Mouse (Mus musculus) heart, adult 2 months (tissue): Measurements from ENCODE around the gene Ypel2. TPM values are rescaled to one million over a fixed set of nuclear protein-coding genes. Genes with fewer than 3 reads are reported as not detected.

ENCODE experiments used
- DNase-seq, 2 experiments: peaks; one replicate each; pipeline ENCODE4 v3.0.0; 2021
- H3K27ac ChIP-seq: fragments of 200-600 bp; 2 replicates; pipeline ENCODE4 v1.8.1; 2022
- H3K27me3 ChIP-seq: fragments of 200-500 bp; 2 replicates; pipeline ENCODE4 v1.6.1; 2012; ENCODE audit warnings: mild to moderate bottlenecking, low read length, inconsistent platforms, mixed read lengths; ENCODE audit not compliant: control insufficient read depth, insufficient read depth
- H3K36me3 ChIP-seq: fragments of 200-500 bp; 2 replicates; pipeline ENCODE4 v1.6.1; 2012; ENCODE audit warnings: low read length, inconsistent platforms; ENCODE audit not compliant: control insufficient read depth, insufficient read depth
- H3K4me1 ChIP-seq: fragments of 200-500 bp; 2 replicates; pipeline ENCODE4 v1.6.1; 2011; ENCODE audit warnings: low read length; ENCODE audit not compliant: control insufficient read depth, insufficient read depth
- H3K4me3 ChIP-seq: fragments of 200-600 bp; 2 replicates; pipeline ENCODE4 v1.8.1; 2022
- H3K79me2 ChIP-seq: fragments of 200-500 bp; replicated peaks from 2 replicates; pipeline ENCODE4 v1.6.1; 2012; ENCODE audit warnings: mild to moderate bottlenecking, inconsistent platforms, low read length, moderate library complexity, mixed read lengths; ENCODE audit not compliant: control insufficient read depth, insufficient read depth
- H3K9ac ChIP-seq: fragments of 200-500 bp; 2 replicates; pipeline ENCODE4 v1.6.1; 2012; ENCODE audit warnings: low read depth, mild to moderate bottlenecking, control low read depth, inconsistent platforms, low read length, mixed read lengths
- CTCF ChIP-seq: fragments of 200-600 bp; IDR thresholded peaks from 2 replicates; pipeline ENCODE4 v1.8.1; 2022; ENCODE audit warnings: antibody characterized with exemption, mild to moderate bottlenecking, moderate library complexity
- EP300 ChIP-seq: fragments of 200-500 bp; IDR thresholded peaks from 2 replicates; pipeline ENCODE4 v1.6.1; 2011; ENCODE audit warnings: low read depth, low read length, control low read depth; ENCODE audit not compliant: insufficient read depth
- POLR2A ChIP-seq: fragments of 200-500 bp; IDR thresholded peaks from 2 replicates; pipeline ENCODE4 v1.6.1; 2011; ENCODE audit warnings: mild to moderate bottlenecking, low read depth, low read length, control low read depth; ENCODE audit not compliant: insufficient read depth
- WGBS: fragments of 180-500 bp; shearing (Covaris S2); methylation state at CpG from one replicate; pipeline ENCODE4 v1.1.7; 2018; 5-methylcytosine and 5-hydroxymethylcytosine counted together
- intact Hi-C: fragments of 180-260 bp; cut with DNase I; formaldehyde crosslinking; loops from one replicate; pipeline ENCODE4 v1.15.1; 2025
- polyA plus RNA-seq: library from polyadenylated mRNA; depleted of rRNA; stranded (reverse); fragments of >200 nt; gene quantifications from 2 replicates; pipeline ENCODE4 v1.2.3, GENCODE M21; 2012
- total RNA-seq, 2 experiments: library from RNA; stranded (reverse); gene quantifications; 2 replicates each; pipeline ENCODE4 v1.2.3; 2021

The Ypel2 gene
- total and polyA plus RNA-seq, 3 experiments = 7.9 to 26.3 (median 11.6) TPM

DNA sequence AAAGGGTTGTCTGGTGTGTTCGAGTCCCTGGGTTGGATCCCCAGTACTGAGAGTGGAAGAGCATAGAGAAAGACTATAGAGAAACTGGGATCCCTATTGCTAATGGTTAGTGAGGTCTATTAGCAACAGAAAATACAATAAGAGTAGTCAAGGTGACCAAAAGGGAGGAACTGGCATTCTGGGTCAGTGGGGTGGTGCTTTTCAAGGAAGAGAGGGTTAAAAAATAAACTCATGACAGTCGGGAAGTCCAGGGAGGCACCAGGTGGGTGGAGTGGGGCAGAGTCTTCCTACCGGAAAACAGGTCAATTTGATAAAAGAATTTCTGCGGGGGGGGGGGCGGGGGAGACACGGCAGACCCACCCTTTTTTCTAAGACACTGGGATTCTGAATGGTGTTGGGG, 823 bp upstream of the Ypel2 start:
- peaks cover 11% of the 10 kb centered on the region for H3K4me1 ChIP-seq
- no peak for DNase-seq

DNA sequence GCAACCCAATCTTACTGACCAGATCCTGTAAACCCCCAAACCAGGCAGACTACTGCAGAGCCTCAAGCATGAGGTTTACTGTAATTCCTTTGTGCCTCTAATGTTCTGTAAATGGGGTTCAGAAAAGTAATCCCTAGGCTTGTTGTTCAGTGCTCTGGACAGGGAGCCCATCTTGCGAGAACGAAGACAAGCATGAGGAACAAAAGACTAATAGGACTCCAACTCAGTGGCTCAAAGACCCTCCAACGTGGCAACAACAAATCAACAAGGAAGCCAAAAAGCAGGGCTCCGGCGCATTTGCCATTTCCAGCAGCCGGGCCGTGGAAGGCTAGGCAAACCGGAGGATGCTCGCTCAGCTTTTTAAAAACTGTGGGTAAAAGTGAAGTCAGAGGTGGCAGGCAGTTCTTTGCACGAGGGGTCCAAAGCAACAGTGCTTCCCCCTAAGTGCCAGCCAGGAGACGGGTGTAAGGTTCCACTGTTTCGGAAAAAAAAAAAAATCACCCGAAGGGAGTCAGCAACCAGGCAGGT, 982 bp downstream of the Ypel2 start:
- H3K79me2 ChIP-seq = peaks cover 4% of the 10 kb centered on the region
- no peak for DNase-seq
- 2% methylated on average over 13 of the region's 13 CpGs for WGBS
- intact Hi-C loops = loop anchor here (2.0 to 10.0 kb wide), 2 partner anchors 72 to 98 kb away; no protein-coding TSS in a partner anchor
- TF ChIP-seq CTCF (no peak), POLR2A (no peak), EP300 (no peak)
- peaks cover 13% of the 10 kb centered on the region for H3K4me1 ChIP-seq
- no peaks in the 10 kb centered on the region for H3K27me3 ChIP-seq
- H3K27ac ChIP-seq = peak overlapping the region; percentile 99
- peak overlapping the region; percentile 98 for H3K9ac ChIP-seq
- H3K4me3 ChIP-seq = peak overlapping the region; percentile 92
- peaks cover 10% of the 10 kb centered on the region for H3K36me3 ChIP-seq

More for the DNA sequence above, 823 bp upstream of the Ypel2 start:
- H3K4me3 ChIP-seq = peak overlapping the region; percentile 92
- WGBS = 23% methylated on average over 6 of the region's 6 CpGs
- H3K36me3 ChIP-seq = peaks cover 4% of the 10 kb centered on the region; the same call in 1 of the 2 replicates
- peak overlapping the region; percentile 81; the same call in 1 of the 2 replicates for H3K9ac ChIP-seq
- TF ChIP-seq CTCF (no peak), POLR2A (no peak), EP300 (no peak)
- no peaks in the 10 kb centered on the region for H3K27me3 ChIP-seq
- H3K79me2 ChIP-seq = peaks cover 4% of the 10 kb centered on the region
- peak overlapping the region; percentile 99 for H3K27ac ChIP-seq
- intact Hi-C loops = loop anchor here (2.0 to 10.0 kb wide), 2 partner anchors 100 to 238 kb away; partner anchors contain the start of gene Cltc

DNA sequence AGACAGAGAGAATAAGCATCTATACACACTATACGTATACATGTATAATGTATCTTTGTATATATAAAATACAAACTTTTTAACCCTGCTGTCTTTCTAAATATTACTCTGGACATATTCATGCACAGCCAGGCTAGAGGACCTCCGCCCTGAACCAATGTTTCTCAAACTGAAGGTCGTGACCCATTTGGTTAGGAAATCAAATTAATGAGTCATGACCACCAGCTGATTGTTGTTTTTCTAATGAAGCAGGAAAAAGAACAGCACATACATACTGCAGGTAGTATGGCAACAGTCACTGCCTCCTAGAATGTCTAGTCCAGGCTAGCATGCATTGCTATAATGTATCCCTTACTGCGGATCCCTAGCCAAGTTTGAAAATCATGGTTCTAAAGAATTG, 2.3 kb downstream of the Ypel2 start:
- peaks cover 4% of the 10 kb centered on the region for H3K79me2 ChIP-seq
- H3K27me3 ChIP-seq = no peaks in the 10 kb centered on the region
- DNase-seq = no peak
- intact Hi-C loops = loop anchor here (10.0 kb wide), 1 partner anchor 96 kb away; no protein-coding TSS in a partner anchor
- WGBS = 67% methylated on average over 4 of the region's 4 CpGs
- no peak overlapping the region; the same call in 1 of the 2 replicates for H3K4me3 ChIP-seq
- H3K36me3 ChIP-seq = peaks cover 10% of the 10 kb centered on the region
- no peak for TF ChIP-seq POLR2A
- TF ChIP-seq EP300 = no peak
- no peak for TF ChIP-seq CTCF
- peak overlapping the region; percentile 99 for H3K27ac ChIP-seq
- H3K9ac ChIP-seq = no peak overlapping the region; the same call in 1 of the 2 replicates
- H3K4me1 ChIP-seq = peaks cover 13% of the 10 kb centered on the region

DNA sequence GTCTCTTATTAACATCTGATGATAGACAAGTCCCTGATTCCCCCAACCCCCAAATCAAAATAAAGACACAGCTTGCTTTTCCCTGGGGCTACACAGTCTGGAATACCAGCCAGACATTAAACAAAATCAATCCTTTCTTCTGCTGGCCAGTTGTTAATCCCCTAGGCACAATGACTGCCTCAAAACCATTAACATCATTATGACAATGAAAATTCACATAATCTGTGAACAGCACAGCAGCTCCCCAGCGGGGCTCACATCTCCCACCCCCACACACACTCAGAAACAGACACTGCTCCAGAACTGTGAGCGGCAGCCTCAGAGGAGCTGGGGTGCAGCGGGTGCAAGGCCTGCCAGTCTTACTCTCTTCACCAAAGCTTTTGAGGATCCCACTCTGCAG, 3.2 kb downstream of the Ypel2 start:
- Histone ChIP-seq H3K4me1 (peaks cover 12% of the 10 kb centered on the region), H3K79me2 (peaks cover 4% of the 10 kb centered on the region), H3K27me3 (no peaks in the 10 kb centered on the region), H3K4me3 (no peak overlapping the region), H3K9ac (no peak overlapping the region), H3K27ac (no peak overlapping the region), H3K36me3 (peaks cover 14% of the 10 kb centered on the region)
- TF ChIP-seq CTCF = no peak
- no peak for TF ChIP-seq POLR2A
- no peak for TF ChIP-seq EP300
- 74% methylated on average over 3 of the region's 3 CpGs for WGBS
- intact Hi-C loops = loop anchor here (10.0 kb wide), 1 partner anchor 96 kb away; no protein-coding TSS in a partner anchor
- no peak for DNase-seq

DNA sequence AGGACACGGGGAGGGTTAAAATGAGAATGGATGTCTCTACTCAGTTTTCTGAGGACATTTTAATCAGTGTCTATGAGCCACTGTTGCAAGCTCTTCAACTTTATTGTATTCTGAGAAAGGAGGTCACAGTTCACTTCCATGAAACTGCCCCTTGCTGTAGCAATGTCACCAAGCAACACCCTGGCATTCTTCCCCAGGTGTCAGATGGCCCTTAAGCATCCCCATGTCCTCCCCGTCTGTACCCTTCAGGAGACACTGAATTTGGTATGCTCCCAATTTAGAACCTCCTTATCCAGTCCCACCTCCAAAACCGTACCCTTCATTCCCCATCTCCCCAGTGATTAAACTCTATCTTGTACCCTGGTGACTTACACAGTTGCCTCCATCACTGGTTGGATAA, 8.5 kb downstream of the Ypel2 start:
- Histone ChIP-seq H3K79me2 (peaks cover 7% of the 10 kb centered on the region), H3K9ac (no peak overlapping the region), H3K36me3 (peaks cover 19% of the 10 kb centered on the region), H3K4me3 (no peak overlapping the region), H3K27me3 (no peaks in the 10 kb centered on the region), H3K27ac (peak overlapping the region; percentile 27; the same call in 1 of the 2 replicates), H3K4me1 (peaks cover 5% of the 10 kb centered on the region)
- DNase-seq = no peak
- WGBS = 54% methylated on average over 3 of the region's 3 CpGs
- TF ChIP-seq EP300 (no peak), CTCF (no peak), POLR2A (no peak)
- intact Hi-C loops = no loop called here

DNA sequence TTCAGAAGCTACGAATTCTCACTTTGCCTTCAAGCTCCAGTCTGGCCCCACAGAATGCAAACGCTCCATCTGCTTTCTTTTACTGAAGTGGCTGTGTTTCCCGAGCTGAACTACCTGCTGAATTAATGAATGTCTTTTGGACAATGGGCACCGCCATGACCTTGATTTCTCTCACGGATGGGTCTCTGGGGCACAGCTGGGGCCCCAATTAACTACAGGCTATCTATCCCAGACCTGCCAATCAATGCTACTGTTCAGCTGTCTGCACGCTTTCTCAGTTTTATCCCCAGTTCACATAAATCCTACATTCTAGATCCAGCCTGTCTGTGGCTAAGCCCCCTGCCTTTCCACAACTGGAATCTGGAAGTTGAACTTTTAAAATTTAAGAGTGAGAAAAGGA, 10.5 kb downstream of the Ypel2 start:
- intact Hi-C loops = no loop called here
- peaks cover 3% of the 10 kb centered on the region for H3K4me1 ChIP-seq
- DNase-seq = no peak
- H3K36me3 ChIP-seq = peaks cover 14% of the 10 kb centered on the region
- H3K9ac ChIP-seq = no peak overlapping the region
- no peak for TF ChIP-seq EP300
- TF ChIP-seq CTCF = no peak
- TF ChIP-seq POLR2A = no peak
- 92% methylated on average over 6 of the region's 6 CpGs for WGBS
- no peak overlapping the region for H3K27ac ChIP-seq
- no peaks in the 10 kb centered on the region for H3K27me3 ChIP-seq
- peaks cover 10% of the 10 kb centered on the region for H3K79me2 ChIP-seq
- no peak overlapping the region for H3K4me3 ChIP-seq
